Mouse (Mus musculus) heart, adult 18-20 months (tissue): Measurements from ENCODE around the gene D17H6S53E. TPM values are rescaled to one million over a fixed set of nuclear protein-coding genes. Genes with fewer than 3 reads are reported as not detected.
A peak's percentile ranks its signal among the peaks of the same experiment; 100 is the strongest.

Experiments
- DNase-seq, 2 experiments: peaks; one replicate each; pipeline ENCODE4 v3.0.0; 2021 to 2022; ENCODE audit warnings: mixed read lengths in 1 of 2
- total RNA-seq, 2 experiments: library from RNA; stranded (reverse); gene quantifications; 2 replicates each; pipeline ENCODE4 v1.2.3; 2021

The D17H6S53E gene
- total RNA-seq, 2 experiments from 2014 or later = 25.3 to 28.5 TPM

- no peak for DNase-seq
These were observed 6.0 kb downstream of the D17H6S53E start for GRCm38 (mm10) chr17:35132174-35132560.

- DNase-seq = no peak
These were observed 7.3 kb downstream of the D17H6S53E start for GRCm38 (mm10) chr17:35133517-35133916.

- DNase-seq = peak; percentile 95 to 98
These were observed 8.8 kb downstream of the D17H6S53E start, which contains the start of gene Bag6 for GRCm38 (mm10) chr17:35134801-35135590. Bag6 (plus strand) TSS chr17:35135178.

- DNase-seq = no peak
These were observed 9.6 kb downstream of the D17H6S53E start for GRCm38 (mm10) chr17:35135591-35136320.

GRCm38 (mm10) chr17:35139269-35139668 is 13.1 kb downstream of the D17H6S53E start:
- DNase-seq = no peak

- DNase-seq = no peak
These were observed 14.4 kb downstream of the D17H6S53E start for GRCm38 (mm10) chr17:35140490-35140996.

- DNase-seq = no peak
These were observed 15.8 kb downstream of the D17H6S53E start for GRCm38 (mm10) chr17:35141971-35142370.

- no peak for DNase-seq
These were observed 20.0 kb downstream of the D17H6S53E start for GRCm38 (mm10) chr17:35146139-35146538.

GRCm38 (mm10) chr17:35147348-35147747 is 21.2 kb downstream of the D17H6S53E start:
- no peak for DNase-seq

GRCm38 (mm10) chr17:35147922-35148639 is 21.9 kb downstream of the D17H6S53E start:
- no peak for DNase-seq

GRCm38 (mm10) chr17:35152121-35152520 is 25.9 kb downstream of the D17H6S53E start:
- no peak for DNase-seq

GRCm38 (mm10) chr17:35153077-35153476 is 26.9 kb downstream of the D17H6S53E start:
- no peak for DNase-seq

GRCm38 (mm10) chr17:35153931-35154330 is 27.8 kb downstream of the D17H6S53E start:
- no peak for DNase-seq

- no peak for DNase-seq
These were observed 28.4 kb downstream of the D17H6S53E start for GRCm38 (mm10) chr17:35154616-35155015.

GRCm38 (mm10) chr17:35155451-35155850 is 29.3 kb downstream of the D17H6S53E start:
- no peak for DNase-seq

GRCm38 (mm10) chr17:35156461-35157200 is 30.5 kb downstream of the D17H6S53E start:
- DNase-seq = no peak

- DNase-seq = no peak
These were observed 31.1 kb downstream of the D17H6S53E start for GRCm38 (mm10) chr17:35157254-35157653.

GRCm38 (mm10) chr17:35157661-35158175 is 31.5 kb downstream of the D17H6S53E start:
- DNase-seq = no peak

GRCm38 (mm10) chr17:35158850-35159593 is 32.8 kb downstream of the D17H6S53E start:
- DNase-seq = no peak

- no peak for DNase-seq
These were observed 33.5 kb downstream of the D17H6S53E start for GRCm38 (mm10) chr17:35159638-35160037.

GRCm38 (mm10) chr17:35161421-35161820 is 35.2 kb downstream of the D17H6S53E start:
- no peak for DNase-seq
